Mouse (Mus musculus) kidney, adult 2 months (tissue): ENCODE results near the gene 0610040J01Rik.

Experiments
- CTCF ChIP-seq: fragments of 200-500 bp; conservative IDR thresholded peaks from 2 replicates; pipeline ENCODE4 v1.5.1; 2011; ENCODE audit warnings: low read depth, mild to moderate bottlenecking, control low read depth, low read length, moderate library complexity, mixed read lengths; ENCODE audit not compliant: insufficient read depth, insufficient read length
- POLR2A ChIP-seq: fragments of 200-500 bp; IDR thresholded peaks from one replicate; pipeline ENCODE4 v1.6.1; 2011; ENCODE audit warnings: low read depth, low read length, control low read depth

DNA sequence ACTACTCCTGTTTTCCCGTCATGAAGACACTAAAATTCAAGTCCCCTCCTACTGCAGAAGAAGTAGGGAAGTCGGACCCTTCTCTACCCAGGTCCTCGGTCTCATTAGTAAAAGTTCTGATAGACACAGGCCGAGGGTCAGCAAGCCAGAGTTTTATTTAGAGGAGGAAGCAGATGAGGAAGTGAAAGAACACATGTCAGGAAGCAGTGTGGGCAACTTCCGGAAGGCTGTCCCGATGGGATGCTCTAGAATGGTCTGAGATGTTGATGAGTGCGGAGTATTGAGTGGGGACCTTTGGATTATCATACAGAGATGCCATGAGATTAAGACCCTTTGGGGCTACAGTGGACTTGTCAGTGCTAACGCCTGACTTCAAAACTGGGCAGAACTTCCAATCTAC lies 46.7 kb downstream of the 0610040J01Rik start:
- TF ChIP-seq POLR2A (no peak), CTCF (no peak)
